Mouse (Mus musculus): Measurements from ENCODE around the gene Stx6. TPM values are rescaled to one million over a fixed set of nuclear protein-coding genes. Genes with fewer than 3 reads are reported as not detected.

Stx6 gene
- polyA plus RNA-seq, 1 experiment, result 32.4 TPM

DNA sequence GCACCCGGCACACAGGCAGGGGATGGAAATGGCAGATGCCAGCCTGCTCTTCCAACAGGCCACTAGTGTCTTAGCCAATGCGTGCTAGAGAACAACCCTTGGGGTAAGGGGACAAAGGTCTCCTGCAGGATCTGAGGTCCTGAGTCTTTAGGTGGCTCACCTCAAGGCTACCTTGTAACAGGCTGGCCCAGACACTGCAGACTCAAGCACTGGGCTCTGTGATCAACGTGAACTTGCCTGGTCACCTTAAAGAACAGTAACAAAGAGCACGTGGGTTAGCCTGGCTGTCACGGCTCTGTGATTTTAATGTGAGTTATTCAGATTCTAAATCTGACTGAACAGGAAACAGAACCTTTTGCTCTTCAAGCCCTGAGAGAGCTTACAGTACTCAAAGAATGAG, 79.6 kb downstream of the Stx6 start:
- no peak for TF ChIP-seq POLR2A (IDR thresholded peaks at IDR 0.05; ENCODE audit: low read depth, low read length)
- no peak for TF ChIP-seq CTCF (IDR thresholded peaks at IDR 0.05; ENCODE audit: extremely low read depth, insufficient read length, insufficient replicate concordance, low read depth, low read length)
- Histone ChIP-seq H3K4me1 (ENCODE audit: control insufficient read depth, insufficient read depth, insufficient read length, low read length) (no peaks in the 10 kb centered on the region), H3K36me3 (ENCODE audit: control insufficient read depth, insufficient read depth, low read length) (no peaks in the 10 kb centered on the region), H3K27ac (ENCODE audit: insufficient read depth, low read depth, low read length) (no peak overlapping the region), H3K27me3 (ENCODE audit: control insufficient read depth, insufficient read depth, low read length) (peaks cover 2% of the 10 kb centered on the region; the same call in 1 of the 2 replicates), H3K4me3 (ENCODE audit: low read depth, low read length) (no peak overlapping the region)
- 79% methylated on average over 5 of the region's 5 CpGs for WGBS

DNA sequence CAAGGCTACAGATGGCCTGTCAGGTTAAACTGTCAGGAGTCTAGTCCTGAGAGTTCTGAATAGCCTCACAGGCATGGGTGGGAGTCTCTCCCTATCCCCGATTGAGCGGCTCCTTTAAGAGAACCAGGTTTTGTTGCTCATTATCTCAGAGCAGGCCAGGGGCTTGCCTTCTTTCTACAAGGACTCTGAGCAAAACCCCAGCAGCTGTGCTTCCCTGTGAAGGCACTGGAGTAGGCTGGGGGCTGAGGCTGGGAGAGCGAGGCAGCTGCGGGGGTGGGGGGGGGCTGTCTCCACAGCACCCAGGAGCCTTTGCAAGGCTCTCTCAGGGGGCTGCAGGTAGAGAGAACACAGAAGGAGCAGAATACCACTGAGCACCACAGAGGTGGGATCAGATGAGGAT, 80.7 kb downstream of the Stx6 start:
- H3K4me1 ChIP-seq (ENCODE audit: control insufficient read depth, insufficient read depth, insufficient read length, low read length), result 0 out of 2 replicates have a peak, but pooled peaks cover 2% of the 10 kb centered on the region
- H3K27me3 ChIP-seq (ENCODE audit: control insufficient read depth, insufficient read depth, low read length), result peaks cover 9% of the 10 kb centered on the region
- no peak overlapping the region for H3K27ac ChIP-seq (ENCODE audit: insufficient read depth, low read depth, low read length)
- TF ChIP-seq POLR2A (IDR thresholded peaks at IDR 0.05; ENCODE audit: low read depth, low read length) (no peak), CTCF (IDR thresholded peaks at IDR 0.05; ENCODE audit: extremely low read depth, insufficient read length, insufficient replicate concordance, low read depth, low read length) (no peak)
- no peak overlapping the region for H3K4me3 ChIP-seq (ENCODE audit: low read depth, low read length)
- 83% methylated on average over 4 of the region's 4 CpGs for WGBS
- H3K36me3 ChIP-seq (ENCODE audit: control insufficient read depth, insufficient read depth, low read length), result no peaks in the 10 kb centered on the region

DNA sequence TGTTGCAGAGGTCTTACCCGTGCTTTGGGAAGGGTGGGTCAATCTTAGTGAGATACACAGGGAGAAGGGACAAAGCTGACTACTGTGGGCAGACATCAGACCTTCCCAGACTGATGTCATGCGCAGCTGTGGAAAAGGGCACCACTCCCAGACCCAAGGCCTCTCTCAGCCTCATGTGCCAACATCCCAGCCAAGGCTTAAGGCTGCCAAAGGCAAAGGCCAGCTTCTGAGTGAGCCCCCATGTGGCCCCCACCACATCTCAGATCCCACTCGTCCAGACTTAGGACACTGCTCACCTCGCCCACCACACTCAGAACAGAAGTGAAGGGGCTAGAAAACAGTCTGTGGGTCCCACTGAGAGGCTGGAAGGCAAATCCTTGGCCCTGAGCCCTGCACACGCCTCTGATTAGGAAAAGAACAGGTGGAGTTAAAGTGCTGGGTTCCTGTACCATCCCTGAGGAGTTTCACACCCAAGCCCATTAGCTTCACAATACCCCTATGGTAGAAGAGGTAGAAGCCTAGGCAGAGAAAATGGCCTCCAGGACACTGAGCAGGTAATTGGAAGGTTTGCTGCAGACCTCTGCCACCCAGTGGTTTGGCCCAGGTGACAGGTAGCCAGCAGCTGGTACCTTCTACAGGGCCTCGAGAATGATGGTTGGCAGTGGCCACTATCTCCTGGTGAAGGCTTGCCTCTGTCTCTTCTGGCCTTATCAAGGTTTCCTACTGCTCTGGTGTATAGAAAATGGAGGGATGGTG, 81.6 kb downstream of the Stx6 start:
- no peak overlapping the region for H3K27ac ChIP-seq (ENCODE audit: insufficient read depth, low read depth, low read length)

DNA sequence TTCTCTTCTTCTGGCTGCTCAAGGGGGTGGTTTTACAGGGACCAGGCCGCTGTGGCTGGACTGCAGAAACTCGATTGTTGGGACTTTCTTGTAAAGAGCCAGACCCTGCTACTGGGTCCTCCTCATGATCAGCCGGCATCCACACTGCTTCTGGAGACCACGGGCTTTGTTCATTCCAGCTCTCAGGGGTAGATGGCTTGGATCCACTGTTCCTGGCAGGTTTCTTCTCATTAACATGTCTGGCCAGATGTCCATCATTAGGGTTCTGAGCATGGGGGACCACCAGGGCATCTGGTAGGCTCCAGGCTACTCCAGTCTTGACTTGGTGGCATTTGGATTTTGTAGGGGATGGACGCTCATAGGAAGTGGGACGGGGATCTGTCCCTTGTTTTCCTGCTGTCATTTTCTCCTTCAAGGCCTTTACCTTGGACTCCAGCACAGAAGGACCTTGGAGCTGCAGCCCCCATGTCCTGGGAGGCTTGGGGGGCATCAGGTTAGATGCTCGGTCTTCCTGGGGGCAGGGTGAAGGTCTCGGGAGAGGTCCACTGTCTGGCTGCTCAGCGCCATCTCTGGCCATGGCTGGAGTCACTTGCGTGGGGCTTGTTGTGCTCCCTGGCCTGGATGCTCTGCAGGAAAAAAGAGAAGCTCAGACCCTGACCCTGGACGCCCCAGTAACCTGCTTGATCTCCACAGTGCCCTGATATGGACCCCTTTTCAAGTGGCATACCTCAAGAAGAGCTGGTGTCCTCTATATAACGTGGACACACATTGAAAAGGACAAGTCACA, 83.4 kb downstream of the Stx6 start:
- WGBS, result 76% methylated on average over 12 of the region's 12 CpGs
- Histone ChIP-seq H3K36me3 (ENCODE audit: control insufficient read depth, insufficient read depth, low read length) (no peaks in the 10 kb centered on the region), H3K4me1 (ENCODE audit: control insufficient read depth, insufficient read depth, insufficient read length, low read length) (0 out of 2 replicates have a peak, but pooled peaks cover 2% of the 10 kb centered on the region), H3K27me3 (ENCODE audit: control insufficient read depth, insufficient read depth, low read length) (peaks cover 20% of the 10 kb centered on the region), H3K27ac (ENCODE audit: insufficient read depth, low read depth, low read length) (no peak overlapping the region), H3K4me3 (ENCODE audit: low read depth, low read length) (no peak overlapping the region)
- no peak for TF ChIP-seq CTCF (IDR thresholded peaks at IDR 0.05; ENCODE audit: extremely low read depth, insufficient read length, insufficient replicate concordance, low read depth, low read length)
- no peak for TF ChIP-seq POLR2A (IDR thresholded peaks at IDR 0.05; ENCODE audit: low read depth, low read length)

More for the DNA sequence above, 81.6 kb downstream of the Stx6 start:
- Histone ChIP-seq H3K36me3 (ENCODE audit: control insufficient read depth, insufficient read depth, low read length) (no peaks in the 10 kb centered on the region), H3K4me1 (ENCODE audit: control insufficient read depth, insufficient read depth, insufficient read length, low read length) (0 out of 2 replicates have a peak, but pooled peaks cover 2% of the 10 kb centered on the region), H3K27me3 (ENCODE audit: control insufficient read depth, insufficient read depth, low read length) (peaks cover 18% of the 10 kb centered on the region), H3K4me3 (ENCODE audit: low read depth, low read length) (no peak overlapping the region)
- no peak for TF ChIP-seq CTCF (IDR thresholded peaks at IDR 0.05; ENCODE audit: extremely low read depth, insufficient read length, insufficient replicate concordance, low read depth, low read length)
- 65% methylated on average over 6 of the region's 6 CpGs for WGBS

DNA sequence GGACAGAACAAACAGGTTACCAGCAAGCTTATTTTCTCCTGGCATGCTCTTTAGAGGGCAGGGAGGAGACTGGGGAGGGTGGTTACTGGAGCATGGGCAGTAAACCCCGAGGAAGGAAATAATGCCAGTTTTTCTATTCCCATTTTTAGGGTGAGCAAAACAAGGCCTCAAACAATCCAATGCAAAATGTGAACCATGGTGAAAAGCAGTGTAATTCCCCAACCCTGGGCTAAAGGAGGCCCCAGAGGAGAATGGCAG, 83.9 kb downstream of the Stx6 start:
- H3K36me3 ChIP-seq (ENCODE audit: control insufficient read depth, insufficient read depth, low read length), result no peaks in the 10 kb centered on the region
- peaks cover 25% of the 10 kb centered on the region for H3K27me3 ChIP-seq (ENCODE audit: control insufficient read depth, insufficient read depth, low read length)
- WGBS, result 68% methylated on average over 1 of the region's 1 CpGs
- H3K4me3 ChIP-seq (ENCODE audit: low read depth, low read length), result no peak overlapping the region
- H3K27ac ChIP-seq (ENCODE audit: insufficient read depth, low read depth, low read length), result no peak overlapping the region
- TF ChIP-seq POLR2A (IDR thresholded peaks at IDR 0.05; ENCODE audit: low read depth, low read length) (no peak), CTCF (IDR thresholded peaks at IDR 0.05; ENCODE audit: extremely low read depth, insufficient read length, insufficient replicate concordance, low read depth, low read length) (no peak)
- H3K4me1 ChIP-seq (ENCODE audit: control insufficient read depth, insufficient read depth, insufficient read length, low read length), result 0 out of 2 replicates have a peak, but pooled peaks cover 2% of the 10 kb centered on the region

DNA sequence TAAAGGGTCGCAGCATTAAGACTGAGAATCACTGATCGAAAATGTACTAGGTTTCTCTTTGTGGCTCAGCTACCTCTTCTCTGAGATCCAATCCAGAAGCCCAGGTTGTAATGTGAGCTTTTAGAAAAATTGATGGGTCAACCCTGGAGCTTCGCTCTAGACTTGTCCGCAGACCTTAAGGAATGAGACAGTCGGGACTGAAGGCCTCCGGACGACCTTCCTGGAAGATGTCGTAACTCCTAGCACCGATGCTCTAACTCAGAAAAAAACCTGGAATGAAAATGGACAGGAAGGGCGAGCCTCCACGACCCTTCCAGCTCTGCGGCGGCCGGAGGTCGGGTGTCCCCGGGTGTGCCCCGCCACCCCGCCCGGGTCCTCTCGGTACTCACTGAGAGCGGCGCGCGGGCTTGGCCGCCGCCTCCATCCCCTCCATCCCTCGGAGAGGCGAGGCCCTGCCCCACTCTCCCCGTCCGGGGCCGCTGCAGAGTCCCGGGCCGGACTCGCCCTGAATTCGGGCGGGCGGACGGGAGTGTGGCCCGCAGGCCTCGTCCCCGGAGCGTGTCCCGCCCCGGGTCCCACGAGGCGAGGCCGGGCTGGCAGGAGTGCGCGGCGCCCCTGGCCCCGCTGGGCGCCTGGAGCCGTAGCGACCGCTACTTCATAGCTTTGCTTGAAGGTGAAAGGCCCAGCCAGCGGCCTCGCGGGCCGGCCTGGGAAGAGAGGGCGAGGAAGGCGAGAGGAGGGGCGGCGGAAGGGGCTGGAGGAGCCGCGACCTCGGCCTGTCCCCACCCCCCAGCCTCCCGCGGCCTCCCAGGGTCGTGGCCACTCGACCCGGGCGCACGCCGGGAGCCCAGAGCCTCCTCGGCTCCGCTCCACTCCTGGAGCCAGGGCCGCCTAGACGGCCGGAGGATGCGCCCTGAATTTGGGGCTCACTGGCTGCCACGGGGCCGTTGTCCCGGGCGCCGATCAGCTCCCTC, 85.6 kb downstream of the Stx6 start, which contains the start of gene BC034090:
TSS of gene BC034090 (minus strand) at position 648 of the 974 bp plus-strand sequence.
- Histone ChIP-seq H3K4me3 (ENCODE audit: low read depth, low read length) (peak within 1 kb of the TSS; percentile 55), H3K27ac (ENCODE audit: insufficient read depth, low read depth, low read length) (peak within 1 kb of the TSS; percentile 2; the same call in 1 of the 2 replicates), H3K4me1 (ENCODE audit: control insufficient read depth, insufficient read depth, insufficient read length, low read length) (0 out of 2 replicates have a peak, but pooled peaks cover 2% of the 10 kb centered on the region), H3K27me3 (ENCODE audit: control insufficient read depth, insufficient read depth, low read length) (peaks cover 25% of the 10 kb centered on the region), H3K36me3 (ENCODE audit: control insufficient read depth, insufficient read depth, low read length) (no peaks in the 10 kb centered on the region)
- 4% methylated on average over 85 of the region's 85 CpGs for WGBS
- TF ChIP-seq POLR2A (IDR thresholded peaks at IDR 0.05; ENCODE audit: low read depth, low read length) (no peak), CTCF (IDR thresholded peaks at IDR 0.05; ENCODE audit: extremely low read depth, insufficient read length, insufficient replicate concordance, low read depth, low read length) (no peak)
